Comparison of ENCODE assay signal across 17 mouse cellular contexts in the genomic region with DNA sequence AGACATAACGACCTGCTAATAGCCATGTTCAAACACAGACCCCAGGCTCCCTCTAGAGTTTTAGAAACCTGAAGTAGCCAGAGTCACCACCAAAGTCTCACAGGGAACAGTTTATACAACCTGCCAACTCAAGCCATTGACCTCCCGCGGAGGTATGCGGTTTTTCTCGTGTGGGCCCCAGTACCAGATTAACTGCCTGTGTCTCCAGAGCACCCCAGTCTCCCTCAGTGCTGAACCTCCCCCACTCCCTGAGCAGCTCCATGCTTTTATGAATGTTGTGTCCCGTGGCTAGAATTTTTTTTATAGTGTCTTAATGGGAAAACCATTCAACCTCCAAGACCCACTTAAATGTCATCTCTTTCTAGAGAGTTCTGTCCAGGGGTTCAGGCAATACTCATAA.
"Had no signal": no experiment of that assay in that cellular context is flagged by ENCODE, and none has a peak within 500 bp of the region (broad histone marks: within the 10 kb centered on the region; RNA-seq: fewer than 3 reads in every experiment).

No protein-coding gene starts in this region.

- H3K4me2 ChIP-seq: lung, embryonic 15.5 days; midbrain, embryonic 11.5 days; midbrain, embryonic 13.5 days; midbrain, embryonic 15.5 days; neural tube, embryonic 12.5 days; stomach, embryonic 15.5 days had no signal

- H3K9me3 ChIP-seq: lung, embryonic 15.5 days; midbrain, embryonic 13.5 days; midbrain, embryonic 15.5 days; neural tube, embryonic 12.5 days; stomach, embryonic 15.5 days had no signal

- H3K4me3 ChIP-seq: lung, embryonic 15.5 days; megakaryocyte, embryonic 14.5 days; midbrain, embryonic 13.5 days; midbrain, embryonic 15.5 days; neural tube, embryonic 12.5 days; stomach, embryonic 15.5 days had no signal

- H3K9ac ChIP-seq: lung, embryonic 15.5 days; midbrain, embryonic 13.5 days; midbrain, embryonic 15.5 days; neural tube, embryonic 12.5 days; stomach, embryonic 15.5 days had no signal

- ATAC-seq: lung, postnatal 0 days; midbrain, embryonic 15.5 days had no signal

- DNase-seq: lung, adult 2 months; lung, postnatal 14 days; lung, postnatal 36 days; right cerebral cortex, postnatal 14 days; thymus, adult 2 months; thymus, postnatal 25 days; thymus, postnatal 4 days had no signal

- H3K4me1 ChIP-seq: lung, embryonic 15.5 days; megakaryocyte, embryonic 14.5 days; stomach, embryonic 15.5 days had no signal

- H3K36me3 ChIP-seq: lung, embryonic 15.5 days; midbrain, embryonic 13.5 days; midbrain, embryonic 15.5 days; neural tube, embryonic 12.5 days; stomach, embryonic 15.5 days had no signal

- H3K27me3 ChIP-seq: lung, embryonic 15.5 days; megakaryocyte, embryonic 14.5 days; midbrain, embryonic 13.5 days; midbrain, embryonic 15.5 days; neural tube, embryonic 12.5 days; stomach, embryonic 15.5 days had no signal

- H3K27ac ChIP-seq: lung, embryonic 15.5 days; macrophage; midbrain, embryonic 13.5 days; midbrain, embryonic 15.5 days; neural tube, embryonic 12.5 days; stomach, embryonic 15.5 days; stomach, postnatal 0 days had no signal
